In genomic region chr14:122475557-122476040, GRCm38 (mm10) we compare ENCODE assay signal across 8 mouse cellular contexts. TPM values are rescaled to one million over a fixed set of nuclear protein-coding genes. Genes with fewer than 3 reads are reported as not detected.
DNase-seq lines count a peak whose midpoint lies in the region; ATAC-seq and TF ChIP-seq lines count a peak whose summit lies in the region.
"Had no signal": no experiment of that assay in that cellular context is flagged by ENCODE, and none has a peak within 500 bp of the region (broad histone marks: within the 10 kb centered on the region; RNA-seq: fewer than 3 reads in every experiment).

No protein-coding gene starts in this region.

- TF ChIP-seq EP300 in lung, postnatal 0 days (IDR thresholded peaks at IDR 0.05), result no peak

- WGBS in lung, postnatal 0 days, result 1% methylated on average over 40 of the region's 65 CpGs
- WGBS in forebrain, embryonic 11.5 days, result under 1% methylated on average over 57 of the region's 65 CpGs
- under 1% methylated on average over 65 of the region's 65 CpGs for WGBS in limb, embryonic 10.5 days
- under 1% methylated on average over 63 of the region's 65 CpGs for WGBS in neural tube, embryonic 13.5 days

- no peak overlapping the region for H3K9ac ChIP-seq in lung, postnatal 0 days (replicated peaks; ENCODE audit: low read depth)
- peak overlapping the region; percentile 99 for H3K9ac ChIP-seq in forebrain, embryonic 11.5 days (ENCODE audit: low read length)
- H3K9ac ChIP-seq in neural tube, embryonic 13.5 days, result peak overlapping the region; percentile 82

- H3K9me3 ChIP-seq in lung, postnatal 0 days (ENCODE audit: low read length), result no peaks in the 10 kb centered on the region
- no peaks in the 10 kb centered on the region for H3K9me3 ChIP-seq in forebrain, embryonic 11.5 days (ENCODE audit: control insufficient read depth, low read length)
- H3K9me3 ChIP-seq in limb, embryonic 10.5 days (replicated peaks), result no peaks in the 10 kb centered on the region
- no peaks in the 10 kb centered on the region for H3K9me3 ChIP-seq in neural tube, embryonic 13.5 days

- H3K27me3 ChIP-seq in lung, postnatal 0 days (replicated peaks; ENCODE audit: insufficient read depth, low read length), result peaks cover 82% of the 10 kb centered on the region
- H3K27me3 ChIP-seq in forebrain, embryonic 11.5 days (ENCODE audit: control insufficient read depth, insufficient read depth, low read length), result peaks cover 7% of the 10 kb centered on the region
- peaks cover 75% of the 10 kb centered on the region for H3K27me3 ChIP-seq in limb, embryonic 10.5 days (ENCODE audit: low read depth, poor library complexity, severe bottlenecking)
- peaks cover 67% of the 10 kb centered on the region for H3K27me3 ChIP-seq in neural tube, embryonic 13.5 days

- H3K27ac ChIP-seq in lung, postnatal 0 days (ENCODE audit: low read length), result no peak overlapping the region
- peak overlapping the region; percentile 99 for H3K27ac ChIP-seq in forebrain, embryonic 11.5 days (ENCODE audit: low read depth, low read length)
- H3K27ac ChIP-seq in limb, embryonic 10.5 days, result peak overlapping the region; percentile 97
- H3K27ac ChIP-seq in neural tube, embryonic 13.5 days (replicated peaks), result peak overlapping the region; percentile 96

- H3K36me3 ChIP-seq in lung, postnatal 0 days (ENCODE audit: insufficient read depth, low read length), result no peaks in the 10 kb centered on the region
- no peaks in the 10 kb centered on the region; the same call in 1 of the 2 replicates for H3K36me3 ChIP-seq in forebrain, embryonic 11.5 days (ENCODE audit: control insufficient read depth, insufficient read depth, low read length)
- peaks cover 19% of the 10 kb centered on the region for H3K36me3 ChIP-seq in limb, embryonic 10.5 days
- H3K36me3 ChIP-seq in neural tube, embryonic 13.5 days, result no peaks in the 10 kb centered on the region

- ATAC-seq in lung, postnatal 0 days, result 0 out of 2 replicates have a peak, but pooled peaks have one; percentile 12
- peak; percentile 4; the same call in 1 of the 2 replicates for ATAC-seq in forebrain, embryonic 11.5 days (replicated peaks; ENCODE audit: low FRiP score)
- 0 out of 2 replicates have a peak, but pooled peaks have one; percentile 3 for ATAC-seq in neural tube, embryonic 13.5 days (ENCODE audit: low read depth)

- peak overlapping the region; percentile 57 for H3K4me2 ChIP-seq in lung, postnatal 0 days (replicated peaks; ENCODE audit: low read depth, low read length)
- peak overlapping the region; percentile 55 for H3K4me2 ChIP-seq in forebrain, embryonic 11.5 days (ENCODE audit: low read depth, low read length, severe bottlenecking)
- peak overlapping the region; percentile 62 for H3K4me2 ChIP-seq in neural tube, embryonic 13.5 days

- DNase-seq in lung, postnatal 0 days (ENCODE audit: low spot score), result no peak
- DNase-seq in lung, postnatal 25 days (ENCODE audit: low spot score), result no peak
- DNase-seq in forebrain, embryonic 11.5 days (ENCODE audit: low spot score), result no peak
- peak; percentile 75 for DNase-seq in limb, embryonic 10.5 days (ENCODE audit: low spot score)
- no peak for DNase-seq in frontal cortex, postnatal 36 days (ENCODE audit: low spot score in 2 of 2)
- no peak for DNase-seq in spleen, postnatal 36 days (ENCODE audit: low spot score in 2 of 2)

- peaks cover 7% of the 10 kb centered on the region for H3K4me1 ChIP-seq in lung, postnatal 0 days (ENCODE audit: insufficient read depth, low read depth, low read length)
- H3K4me1 ChIP-seq in forebrain, embryonic 11.5 days (replicated peaks; ENCODE audit: control insufficient read depth, insufficient read depth, low read length), result peaks cover 7% of the 10 kb centered on the region; the same call in 1 of the 2 replicates
- peaks cover 72% of the 10 kb centered on the region for H3K4me1 ChIP-seq in limb, embryonic 10.5 days
- peaks cover 30% of the 10 kb centered on the region for H3K4me1 ChIP-seq in neural tube, embryonic 13.5 days (replicated peaks)

- TF ChIP-seq CTCF in lung, postnatal 0 days (IDR thresholded peaks at IDR 0.05), result no peak

- peak overlapping the region; percentile 35 for H3K4me3 ChIP-seq in lung, postnatal 0 days (ENCODE audit: low read depth, low read length)
- H3K4me3 ChIP-seq in forebrain, embryonic 11.5 days (ENCODE audit: low read depth, low read length), result peak overlapping the region; percentile 84
- H3K4me3 ChIP-seq in limb, embryonic 10.5 days, result peak overlapping the region; percentile 88
- peak overlapping the region; percentile 58 for H3K4me3 ChIP-seq in neural tube, embryonic 13.5 days
- H3K4me3 ChIP-seq: erythroblast, embryonic 14.5 days had no signal

RNA-seq across cellular contexts. Expression of gene Zic2, which starts 0.4 kb away (rescaled TPM):
- 0.05 TPM in 1 of 2 replicates, not detected in the other for polyA plus RNA-seq in lung, postnatal 0 days (2015; fragmentation: Nextera tagmentation; extraction: Ambion mirVana)
- polyA plus RNA-seq in forebrain, embryonic 11.5 days (2014; fragmentation: Nextera tagmentation; extraction: Ambion mirVana), result 10.3 and 11.4 TPM in 2 replicates
- 5.0 and 5.1 TPM in 2 replicates for polyA plus RNA-seq in limb, embryonic 10.5 days (2016; fragmentation: Nextera tagmentation; extraction: Ambion mirVana)
- polyA plus RNA-seq in neural tube, embryonic 13.5 days (2015; fragmentation: Nextera tagmentation; extraction: Ambion mirVana), result 8.2 and 10.2 TPM in 2 replicates
- polyA plus RNA-seq: erythroblast, embryonic 14.5 days had no signal

RNA-seq across cellular contexts. Expression of gene Zic5, which starts 10.1 kb away (rescaled TPM):
- polyA plus RNA-seq in lung, postnatal 0 days (2015; fragmentation: Nextera tagmentation; extraction: Ambion mirVana), result not detected in 2 replicates
- polyA plus RNA-seq in forebrain, embryonic 11.5 days (2014; fragmentation: Nextera tagmentation; extraction: Ambion mirVana), result 28.6 and 30.0 TPM in 2 replicates
- polyA plus RNA-seq in limb, embryonic 10.5 days (2016; fragmentation: Nextera tagmentation; extraction: Ambion mirVana), result 13.8 and 14.9 TPM in 2 replicates
- polyA plus RNA-seq in neural tube, embryonic 13.5 days (2015; fragmentation: Nextera tagmentation; extraction: Ambion mirVana), result 8.4 and 8.6 TPM in 2 replicates

RNA-seq across cellular contexts. Expression of gene Gm10837, which starts 14.8 kb away (rescaled TPM):
- not detected in 2 replicates for polyA plus RNA-seq in lung, postnatal 0 days (2015; fragmentation: Nextera tagmentation; extraction: Ambion mirVana)
- 0.29 and 0.48 TPM in 2 replicates for polyA plus RNA-seq in forebrain, embryonic 11.5 days (2014; fragmentation: Nextera tagmentation; extraction: Ambion mirVana)
- polyA plus RNA-seq in limb, embryonic 10.5 days (2016; fragmentation: Nextera tagmentation; extraction: Ambion mirVana), result not detected in 2 replicates
- 0.19 and 0.29 TPM in 2 replicates for polyA plus RNA-seq in neural tube, embryonic 13.5 days (2015; fragmentation: Nextera tagmentation; extraction: Ambion mirVana)
- polyA plus RNA-seq: erythroblast, embryonic 14.5 days had no signal

RNA-seq across cellular contexts. Expression of gene Gm5089, which starts 24.7 kb away (rescaled TPM):
- not detected in 2 replicates for polyA plus RNA-seq in lung, postnatal 0 days (2015; fragmentation: Nextera tagmentation; extraction: Ambion mirVana)
- 1.7 and 2.4 TPM in 2 replicates for polyA plus RNA-seq in forebrain, embryonic 11.5 days (2014; fragmentation: Nextera tagmentation; extraction: Ambion mirVana)
- polyA plus RNA-seq in limb, embryonic 10.5 days (2016; fragmentation: Nextera tagmentation; extraction: Ambion mirVana), result 0.36 and 0.56 TPM in 2 replicates
- 0.46 and 0.62 TPM in 2 replicates for polyA plus RNA-seq in neural tube, embryonic 13.5 days (2015; fragmentation: Nextera tagmentation; extraction: Ambion mirVana)
- polyA plus RNA-seq: erythroblast, embryonic 14.5 days had no signal

RNA-seq across cellular contexts. Expression of gene Pcca, which starts 58.5 kb away (rescaled TPM):
- 10.4 and 16.2 TPM in 2 replicates for polyA plus RNA-seq in lung, postnatal 0 days (2015; fragmentation: Nextera tagmentation; extraction: Ambion mirVana)
- 34.9 and 39.6 TPM in 2 replicates for polyA plus RNA-seq in forebrain, embryonic 11.5 days (2014; fragmentation: Nextera tagmentation; extraction: Ambion mirVana)
- polyA plus RNA-seq in limb, embryonic 10.5 days (2016; fragmentation: Nextera tagmentation; extraction: Ambion mirVana), result 32.4 and 35.8 TPM in 2 replicates
- 28.2 and 32.0 TPM in 2 replicates for polyA plus RNA-seq in neural tube, embryonic 13.5 days (2015; fragmentation: Nextera tagmentation; extraction: Ambion mirVana)

Comparison
In these comparisons a context has a peak if more than half of its experiments do, and no peak if none do; other contexts are left out.
1. H3K4me3 ChIP-seq: peak in every context shown above with its lines; median percentile 88 in limb, embryonic 10.5 days; 84 in forebrain, embryonic 11.5 days; 58 in neural tube, embryonic 13.5 days; 35 in lung, postnatal 0 days.